Mouse (Mus musculus) retina, postnatal 1 day (tissue): ENCODE results near the gene Zbtb34.

Experiments used
- DNase-seq: peaks from one replicate; pipeline ENCODE4 v3.0.0-alpha.2; 2012

The Zbtb34 gene

GRCm38 (mm10) chr2:33445741-33446140, 14.6 kb upstream of the Zbtb34 start:
- DNase-seq: no peak

DNA sequence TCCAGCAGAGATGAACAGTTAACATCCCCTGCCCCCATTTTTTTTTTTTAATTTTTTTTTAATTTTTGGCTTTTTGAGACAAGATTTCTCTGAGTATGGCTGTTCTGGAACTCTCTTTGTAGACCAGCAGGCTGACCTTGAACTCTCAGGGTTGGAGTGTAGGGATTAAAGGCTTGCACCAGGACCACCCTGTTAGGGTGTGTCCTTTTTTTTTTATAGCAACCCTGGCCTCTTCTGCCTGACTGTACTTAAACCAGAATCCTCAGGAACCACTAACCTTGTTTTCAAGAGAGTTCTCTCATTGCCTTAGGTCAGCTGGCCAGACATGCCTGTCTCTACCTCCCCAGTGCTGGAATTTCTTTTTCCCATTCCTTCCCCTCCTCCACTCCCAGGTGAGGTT, 13.7 kb upstream of the Zbtb34 start:
- DNase-seq: no peak

DNA sequence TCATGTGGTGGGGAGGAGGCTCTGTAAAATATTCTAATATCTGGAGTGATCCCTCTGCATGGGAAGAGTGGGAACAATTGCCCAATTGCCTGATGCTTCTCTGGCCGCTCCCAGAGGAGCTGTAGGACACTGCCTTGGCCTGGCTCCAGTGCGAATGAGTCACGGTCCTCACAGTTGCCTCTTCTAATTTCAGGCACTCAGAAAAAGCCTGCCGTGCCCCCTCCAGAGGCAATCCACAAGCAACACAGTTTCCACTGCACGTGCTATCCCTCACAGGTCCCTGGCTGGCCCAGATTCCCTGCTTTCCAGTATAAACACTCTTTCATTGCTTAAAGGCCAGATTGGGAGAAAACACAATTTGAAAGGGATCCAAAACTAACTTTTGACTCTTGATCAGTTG, 13.2 kb upstream of the Zbtb34 start:
- no peak for DNase-seq

DNA sequence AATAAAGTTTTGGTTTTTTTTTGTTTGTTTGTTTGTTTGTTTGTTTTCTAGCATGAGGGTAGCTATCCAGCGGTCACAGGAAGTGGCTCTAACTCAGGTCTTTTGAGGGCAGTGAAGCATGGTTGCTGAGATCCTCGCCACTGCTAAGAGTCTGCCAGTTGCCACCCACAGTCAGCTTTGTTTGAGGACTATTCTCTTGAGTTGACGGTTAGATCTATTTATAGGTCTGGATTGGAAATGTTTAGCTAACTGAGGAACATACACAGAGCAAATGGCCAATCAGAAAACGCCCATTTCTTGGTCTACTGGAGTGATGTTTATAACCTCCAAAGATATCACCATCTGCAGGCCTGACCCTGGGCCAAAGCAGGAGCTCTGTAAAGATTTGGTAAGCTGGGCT, 11.6 kb upstream of the Zbtb34 start:
- no peak for DNase-seq

DNA sequence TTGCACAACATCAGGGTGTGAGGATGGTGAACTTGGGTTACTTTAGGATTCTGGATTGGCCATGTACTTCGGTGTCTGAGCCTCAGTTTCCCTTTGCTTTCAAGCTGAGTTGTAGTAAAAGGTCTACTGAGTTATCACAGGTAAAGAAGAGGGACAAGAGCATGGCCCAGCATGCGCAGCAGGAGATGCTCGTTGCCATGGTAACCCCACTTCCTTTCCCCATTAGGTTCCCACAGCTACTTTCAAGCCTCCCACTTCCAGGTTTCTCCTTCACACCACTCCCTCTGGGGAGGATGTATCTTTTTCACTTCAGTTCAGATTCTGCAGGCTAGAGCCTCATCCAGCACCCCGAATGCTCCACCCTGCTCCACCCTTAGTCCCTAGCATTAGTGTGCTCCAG, 9.8 kb upstream of the Zbtb34 start:
- peak; percentile 20 for DNase-seq

GRCm38 (mm10) chr2:33439980-33440670, 9.0 kb upstream of the Zbtb34 start:
- DNase-seq: no peak

GRCm38 (mm10) chr2:33439471-33439881, 8.4 kb upstream of the Zbtb34 start:
- DNase-seq: no peak

DNA sequence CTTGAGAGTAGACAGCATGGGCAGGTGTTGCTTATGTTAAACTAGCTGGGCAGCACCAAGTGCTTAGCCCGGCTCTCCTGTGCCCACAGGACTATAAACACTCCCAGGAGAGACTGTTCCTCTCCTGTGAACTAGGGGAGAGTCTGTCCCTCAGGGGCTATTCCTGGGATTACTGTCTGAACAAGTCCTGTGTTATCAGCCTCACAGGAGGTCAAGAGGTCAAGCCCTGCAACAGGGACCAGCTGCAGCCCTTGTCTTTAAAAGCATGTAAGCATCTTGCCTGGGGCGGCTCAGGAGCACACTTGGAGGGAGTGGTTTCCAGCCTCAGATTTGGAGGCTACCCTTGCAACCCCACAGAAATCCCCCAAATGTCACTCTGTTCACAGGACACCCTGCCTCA, 7.3 kb upstream of the Zbtb34 start:
- peak; percentile 34 for DNase-seq

DNA sequence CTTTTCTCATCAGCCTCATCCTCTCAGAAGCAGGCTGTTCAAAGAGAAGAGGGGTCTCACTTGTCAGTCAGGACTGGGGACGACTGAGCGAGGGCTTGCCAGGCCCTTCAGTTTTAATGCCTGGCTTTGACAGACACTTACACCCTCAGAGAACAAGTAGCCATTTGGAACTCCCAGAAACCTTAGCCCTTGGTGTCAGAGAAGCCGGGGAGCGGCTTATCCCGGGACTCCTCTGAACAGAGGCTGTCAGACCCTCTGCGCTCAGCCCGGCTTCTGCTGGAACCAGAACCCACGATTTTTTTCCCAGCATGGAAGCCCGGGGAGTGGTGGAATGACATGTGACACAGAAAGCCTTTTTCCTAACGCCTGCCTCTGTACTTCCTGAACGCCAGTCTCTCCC, 6.1 kb upstream of the Zbtb34 start:
- no peak for DNase-seq

DNA sequence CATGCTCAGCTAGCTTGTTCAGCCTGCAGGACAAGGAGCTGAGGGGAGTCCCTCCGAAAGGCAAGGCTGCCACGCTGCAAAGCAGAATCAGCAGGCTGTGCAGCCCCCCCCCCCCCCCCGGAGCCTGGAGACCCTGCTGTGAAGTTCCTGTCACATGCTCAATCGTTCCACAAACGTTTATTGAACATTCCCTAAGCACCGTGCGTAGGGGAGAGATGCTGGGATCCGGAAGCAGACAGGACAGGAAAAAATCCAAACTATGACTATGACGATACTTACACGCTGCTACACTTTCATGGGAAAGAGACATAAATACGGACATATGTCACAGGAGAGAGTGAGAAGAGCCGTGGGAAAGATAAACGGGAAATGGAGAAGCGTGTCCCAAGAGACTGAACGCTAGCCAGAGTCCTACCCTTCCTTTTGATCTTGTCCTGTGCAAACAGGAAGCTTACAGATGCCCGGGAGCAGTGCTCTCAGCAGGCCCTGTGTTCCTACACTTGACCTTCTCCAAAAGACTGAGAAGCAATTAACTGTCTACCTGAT, 5.0 kb upstream of the Zbtb34 start:
- peak; percentile 53 for DNase-seq

GRCm38 (mm10) chr2:33435036-33435650, 4.0 kb upstream of the Zbtb34 start:
- DNase-seq: no peak

GRCm38 (mm10) chr2:33432877-33433276, 1.8 kb upstream of the Zbtb34 start:
- peak; percentile 73 for DNase-seq

- no peak for DNase-seq
Observed at GRCm38 (mm10) chr2:33430081-33430770, 898 bp downstream of the Zbtb34 start.

- no peak for DNase-seq
Observed at GRCm38 (mm10) chr2:33429339-33429738, 1.8 kb downstream of the Zbtb34 start.

GRCm38 (mm10) chr2:33426640-33427398, 4.3 kb downstream of the Zbtb34 start:
- DNase-seq: no peak

GRCm38 (mm10) chr2:33417454-33417853, 13.7 kb downstream of the Zbtb34 start:
- no peak for DNase-seq

DNA sequence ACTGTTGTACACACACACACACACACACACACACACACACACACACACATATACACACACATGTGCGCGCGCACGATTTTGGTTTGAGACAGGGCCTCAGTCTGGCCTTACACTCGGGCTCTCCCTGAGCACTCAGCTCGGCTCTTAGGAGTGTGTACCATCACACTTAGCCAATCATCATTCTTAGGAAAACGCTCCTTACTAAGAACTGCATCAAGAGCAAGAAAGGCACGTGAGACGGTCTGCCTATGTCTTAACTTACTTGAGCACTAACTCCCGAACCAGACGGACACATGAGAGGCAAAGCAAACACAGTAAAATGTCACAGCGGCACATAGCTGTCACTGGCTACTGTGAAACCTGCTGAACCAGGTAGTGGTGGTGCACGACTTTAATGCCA, 17.1 kb downstream of the Zbtb34 start:
- DNase-seq: no peak

GRCm38 (mm10) chr2:33412111-33412510, 19.0 kb downstream of the Zbtb34 start:
- no peak for DNase-seq

DNA sequence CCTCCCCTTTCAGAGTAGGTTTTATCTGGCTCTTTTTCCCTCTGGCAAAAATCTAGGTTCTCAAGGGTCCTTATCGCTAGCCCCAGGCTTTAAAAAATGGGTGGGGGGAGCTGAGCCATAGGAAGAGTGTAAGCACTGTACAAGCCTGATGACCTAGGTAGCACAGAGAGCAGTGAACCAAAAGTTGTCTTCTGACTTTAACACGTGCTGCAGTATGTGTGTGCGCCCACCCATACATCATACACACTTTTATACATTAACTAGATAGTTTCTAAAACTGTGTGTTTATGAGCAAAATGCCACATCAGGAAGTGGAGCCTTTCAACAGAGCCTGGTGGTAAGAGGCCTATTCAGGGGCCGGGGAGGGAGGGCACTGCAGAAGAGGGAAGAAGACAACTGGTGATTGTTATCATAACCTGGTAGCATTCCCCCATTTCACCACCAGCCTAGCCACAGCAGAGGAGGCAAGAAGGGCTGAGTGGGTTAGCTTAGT, 27.6 kb downstream of the Zbtb34 start:
- DNase-seq: no peak

GRCm38 (mm10) chr2:33402638-33403037, 28.5 kb downstream of the Zbtb34 start:
- no peak for DNase-seq

- peak; percentile 74 for DNase-seq
Observed at GRCm38 (mm10) chr2:33402236-33402635, 28.9 kb downstream of the Zbtb34 start.

DNA sequence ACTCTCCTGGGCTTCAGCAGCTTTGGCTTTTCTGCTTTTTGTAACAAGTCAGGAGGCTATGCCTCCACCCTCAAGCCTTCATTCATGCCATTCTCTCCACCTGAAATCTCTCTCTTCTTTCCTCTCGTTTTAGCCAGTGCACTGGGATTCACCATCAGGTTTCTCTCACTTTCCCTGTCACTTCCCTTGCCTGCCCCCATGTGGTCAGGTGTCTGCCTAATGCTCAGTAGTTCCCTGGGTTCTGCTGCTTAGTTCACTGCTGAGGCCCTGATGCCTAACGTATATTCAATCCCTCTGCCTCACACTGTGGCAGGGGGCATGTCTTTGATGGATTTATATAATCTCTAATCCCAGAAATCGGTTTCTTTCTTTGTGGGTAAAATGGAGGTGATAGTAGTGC, 29.9 kb downstream of the Zbtb34 start:
- peak; percentile 24 for DNase-seq

DNA sequence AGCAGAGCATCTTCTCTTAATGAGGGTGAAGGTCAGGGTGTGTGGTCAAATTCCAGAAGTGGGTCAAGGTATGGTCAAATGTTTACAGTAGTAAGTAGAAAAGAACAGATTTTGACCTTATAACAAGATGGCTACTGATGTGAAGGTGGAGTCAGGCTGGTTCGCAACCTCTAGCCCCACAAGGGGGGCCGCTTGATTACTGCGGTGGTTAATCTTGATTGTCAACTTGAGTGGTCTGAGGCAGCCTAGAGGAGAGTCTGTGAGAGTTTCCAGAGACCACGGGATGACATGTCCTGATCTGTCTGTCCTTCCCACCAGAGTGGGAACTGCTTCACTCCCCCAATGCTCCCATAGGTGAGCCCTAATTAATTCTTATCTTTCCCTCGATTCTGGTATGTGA, 30.6 kb downstream of the Zbtb34 start:
- DNase-seq: no peak
